Mouse (Mus musculus): ENCODE data around the gene Gm11569. TPM values are rescaled to one million over a fixed set of nuclear protein-coding genes. Genes with fewer than 3 reads are reported as not detected.
"Not testable (repeated sequence)": the region's sequence is repeated elsewhere in the genome, so short reads cannot be mapped to it uniquely, and the experiment has no call there.

The Gm11569 gene
- not detected in 2 replicates for polyA plus RNA-seq (2015; fragmentation: Nextera tagmentation; extraction: Ambion mirVana)

- H3K36me3 ChIP-seq (ENCODE audit: control insufficient read depth, insufficient read depth, low read length); H3K4me2 ChIP-seq (ENCODE audit: low read depth, low read length); H3K4me3 ChIP-seq (ENCODE audit: low read length); H3K27me3 ChIP-seq (replicated peaks; ENCODE audit: control insufficient read depth, insufficient read depth, low read length); H3K27ac ChIP-seq (ENCODE audit: low read length); ATAC-seq; H3K9me3 ChIP-seq (ENCODE audit: control insufficient read depth, low read length); H3K4me1 ChIP-seq (ENCODE audit: control insufficient read depth, insufficient read depth, low read length); H3K9ac ChIP-seq (ENCODE audit: low read depth, low read length): not testable (repeated sequence)
- WGBS = no CpG with 5 or more reads among the region's 1 CpGs
Measured at GRCm38 (mm10) chr11:99798832-99799231, at the start of gene Gm11569. Gm11569 (minus strand) TSS chr11:99798932.

- 88% methylated on average over 2 of the region's 2 CpGs for WGBS
- Histone ChIP-seq H3K4me3 (ENCODE audit: low read length) (no peak overlapping the region), H3K4me2 (ENCODE audit: low read depth, low read length) (no peak overlapping the region)
Measured at GRCm38 (mm10) chr11:99846746-99847145, 48.0 kb upstream of the Gm11569 start.

GRCm38 (mm10) chr11:99842185-99842584 lies 43.5 kb upstream of the Gm11569 start:
- Histone ChIP-seq H3K27ac (ENCODE audit: low read length) (no peak overlapping the region), H3K9ac (ENCODE audit: low read depth, low read length) (no peak overlapping the region), H3K4me3 (ENCODE audit: low read length) (no peak overlapping the region), H3K4me2 (ENCODE audit: low read depth, low read length) (no peak overlapping the region), H3K36me3 (ENCODE audit: control insufficient read depth, insufficient read depth, low read length) (no peaks in the 10 kb centered on the region), H3K4me1 (ENCODE audit: control insufficient read depth, insufficient read depth, low read length) (no peaks in the 10 kb centered on the region), H3K9me3 (ENCODE audit: control insufficient read depth, low read length) (no peaks in the 10 kb centered on the region), H3K27me3 (replicated peaks; ENCODE audit: control insufficient read depth, insufficient read depth, low read length) (no peaks in the 10 kb centered on the region)
- ATAC-seq = no peak
- WGBS = 70% methylated on average over 1 of the region's 1 CpGs

More at GRCm38 (mm10) chr11:99846746-99847145, 48.0 kb upstream of the Gm11569 start:
- no peaks in the 10 kb centered on the region for H3K4me1 ChIP-seq (ENCODE audit: control insufficient read depth, insufficient read depth, low read length)
- no peak for ATAC-seq
- no peak overlapping the region for H3K9ac ChIP-seq (ENCODE audit: low read depth, low read length)
- H3K9me3 ChIP-seq (ENCODE audit: control insufficient read depth, low read length) = no peaks in the 10 kb centered on the region
- H3K27me3 ChIP-seq (replicated peaks; ENCODE audit: control insufficient read depth, insufficient read depth, low read length) = no peaks in the 10 kb centered on the region
- no peaks in the 10 kb centered on the region for H3K36me3 ChIP-seq (ENCODE audit: control insufficient read depth, insufficient read depth, low read length)
- H3K27ac ChIP-seq (ENCODE audit: low read length) = no peak overlapping the region

GRCm38 (mm10) chr11:99837966-99838365 lies 39.2 kb upstream of the Gm11569 start, which contains the start of gene 2300003K06Rik:
2300003K06Rik (minus strand) TSS chr11:99838066.
- WGBS = 68% methylated on average over 1 of the region's 1 CpGs
- Histone ChIP-seq H3K4me1 (ENCODE audit: control insufficient read depth, insufficient read depth, low read length) (no peaks in the 10 kb centered on the region), H3K4me3 (ENCODE audit: low read length) (no peak within 1 kb of the TSS), H3K27ac (ENCODE audit: low read length) (no peak within 1 kb of the TSS), H3K9me3 (ENCODE audit: control insufficient read depth, low read length) (no peaks in the 10 kb centered on the region), H3K9ac (ENCODE audit: low read depth, low read length) (no peak within 1 kb of the TSS), H3K27me3 (replicated peaks; ENCODE audit: control insufficient read depth, insufficient read depth, low read length) (no peaks in the 10 kb centered on the region), H3K36me3 (ENCODE audit: control insufficient read depth, insufficient read depth, low read length) (no peaks in the 10 kb centered on the region), H3K4me2 (ENCODE audit: low read depth, low read length) (no peak within 1 kb of the TSS)
- no peak for ATAC-seq

- not testable (repeated sequence) for H3K27ac ChIP-seq (ENCODE audit: low read length); H3K4me3 ChIP-seq (ENCODE audit: low read length); H3K9ac ChIP-seq (ENCODE audit: low read depth, low read length); H3K4me2 ChIP-seq (ENCODE audit: low read depth, low read length); H3K27me3 ChIP-seq (replicated peaks; ENCODE audit: control insufficient read depth, insufficient read depth, low read length); H3K36me3 ChIP-seq (ENCODE audit: control insufficient read depth, insufficient read depth, low read length); H3K4me1 ChIP-seq (ENCODE audit: control insufficient read depth, insufficient read depth, low read length); H3K9me3 ChIP-seq (ENCODE audit: control insufficient read depth, low read length); ATAC-seq
- WGBS = 91% methylated on average over 2 of the region's 2 CpGs
Measured at GRCm38 (mm10) chr11:99815566-99815965, 16.8 kb upstream of the Gm11569 start, which contains the start of gene Gm11564. Gm11564 (minus strand) TSS chr11:99815666.

- not testable (repeated sequence) for H3K4me2 ChIP-seq (ENCODE audit: low read depth, low read length); H3K27ac ChIP-seq (ENCODE audit: low read length); H3K36me3 ChIP-seq (ENCODE audit: control insufficient read depth, insufficient read depth, low read length); H3K4me3 ChIP-seq (ENCODE audit: low read length); H3K27me3 ChIP-seq (replicated peaks; ENCODE audit: control insufficient read depth, insufficient read depth, low read length); H3K4me1 ChIP-seq (ENCODE audit: control insufficient read depth, insufficient read depth, low read length); H3K9ac ChIP-seq (ENCODE audit: low read depth, low read length); H3K9me3 ChIP-seq (ENCODE audit: control insufficient read depth, low read length); ATAC-seq
Measured at GRCm38 (mm10) chr11:99809792-99810191, 11.1 kb upstream of the Gm11569 start, which contains the start of gene Krtap4-13. Krtap4-13 (minus strand) TSS chr11:99809892.

- not testable (repeated sequence) for ATAC-seq; H3K4me3 ChIP-seq (ENCODE audit: low read length); H3K9ac ChIP-seq (ENCODE audit: low read depth, low read length); H3K27ac ChIP-seq (ENCODE audit: low read length); H3K4me1 ChIP-seq (ENCODE audit: control insufficient read depth, insufficient read depth, low read length); H3K36me3 ChIP-seq (ENCODE audit: control insufficient read depth, insufficient read depth, low read length); H3K4me2 ChIP-seq (ENCODE audit: low read depth, low read length); H3K27me3 ChIP-seq (replicated peaks; ENCODE audit: control insufficient read depth, insufficient read depth, low read length); H3K9me3 ChIP-seq (ENCODE audit: control insufficient read depth, low read length)
- no CpG with 5 or more reads among the region's 1 CpGs for WGBS
Measured at GRCm38 (mm10) chr11:99804346-99804745, 5.6 kb upstream of the Gm11569 start, which contains the start of gene Gm11554. Gm11554 (minus strand) TSS chr11:99804446.

- Histone ChIP-seq H3K9me3 (ENCODE audit: control insufficient read depth, low read length) (no peaks in the 10 kb centered on the region), H3K27me3 (replicated peaks; ENCODE audit: control insufficient read depth, insufficient read depth, low read length) (no peaks in the 10 kb centered on the region), H3K27ac (ENCODE audit: low read length) (no peak within 1 kb of the TSS), H3K4me1 (ENCODE audit: control insufficient read depth, insufficient read depth, low read length) (no peaks in the 10 kb centered on the region), H3K36me3 (ENCODE audit: control insufficient read depth, insufficient read depth, low read length) (no peaks in the 10 kb centered on the region), H3K4me3 (ENCODE audit: low read length) (no peak within 1 kb of the TSS), H3K4me2 (ENCODE audit: low read depth, low read length) (no peak within 1 kb of the TSS), H3K9ac (ENCODE audit: low read depth, low read length) (no peak within 1 kb of the TSS)
- WGBS = 78% methylated on average over 2 of the region's 2 CpGs
- ATAC-seq = no peak
Measured at GRCm38 (mm10) chr11:99793367-99793766, 5.4 kb downstream of the Gm11569 start, which contains the start of gene Gm11596. Gm11596 (minus strand) TSS chr11:99793467.

- not testable (repeated sequence) for ATAC-seq; H3K27me3 ChIP-seq (replicated peaks; ENCODE audit: control insufficient read depth, insufficient read depth, low read length); H3K9ac ChIP-seq (ENCODE audit: low read depth, low read length); H3K4me2 ChIP-seq (ENCODE audit: low read depth, low read length); H3K36me3 ChIP-seq (ENCODE audit: control insufficient read depth, insufficient read depth, low read length); H3K9me3 ChIP-seq (ENCODE audit: control insufficient read depth, low read length); H3K27ac ChIP-seq (ENCODE audit: low read length); H3K4me1 ChIP-seq (ENCODE audit: control insufficient read depth, insufficient read depth, low read length); H3K4me3 ChIP-seq (ENCODE audit: low read length)
Measured at GRCm38 (mm10) chr11:99784900-99785299, 13.8 kb downstream of the Gm11569 start, which contains the start of gene Krtap4-9. Krtap4-9 (plus strand) TSS chr11:99785200.

GRCm38 (mm10) chr11:99780604-99781003 lies 18.1 kb downstream of the Gm11569 start, which contains the start of gene Krtap4-8:
Krtap4-8 (minus strand) TSS chr11:99780704.
- whole genome bisulfite sequencing = 97% methylated on average over 2 of the region's 2 CpGs
- Histone ChIP-seq H3K27ac (ENCODE audit: low read length) (no peak within 1 kb of the TSS), H3K36me3 (ENCODE audit: control insufficient read depth, insufficient read depth, low read length) (no peaks in the 10 kb centered on the region), H3K9me3 (ENCODE audit: control insufficient read depth, low read length) (no peaks in the 10 kb centered on the region), H3K4me1 (ENCODE audit: control insufficient read depth, insufficient read depth, low read length) (no peaks in the 10 kb centered on the region), H3K27me3 (replicated peaks; ENCODE audit: control insufficient read depth, insufficient read depth, low read length) (no peaks in the 10 kb centered on the region), H3K9ac (ENCODE audit: low read depth, low read length) (no peak within 1 kb of the TSS), H3K4me3 (ENCODE audit: low read length) (no peak within 1 kb of the TSS), H3K4me2 (ENCODE audit: low read depth, low read length) (no peak within 1 kb of the TSS)
- no peak for ATAC-seq
